Mouse (Mus musculus) myocyte (in vitro differentiated cells): Measurements from ENCODE around the gene Gabbr2.

Source experiments
- E2F4 ChIP-seq: IDR thresholded peaks from one replicate; pipeline ENCODE4 v1.6.1; 2011; ENCODE audit warnings: mild to moderate bottlenecking, control low read depth, moderate library complexity; ENCODE audit not compliant: insufficient read depth
- MAX ChIP-seq: IDR thresholded peaks from one replicate; pipeline ENCODE4 v1.6.1; 2011; ENCODE audit warnings: low read depth, mild to moderate bottlenecking, control low read depth
- MYOD1 ChIP-seq, 3 experiments: IDR thresholded peaks; one replicate each; pipeline ENCODE4 v1.6.1; 2011; ENCODE audit warnings: control low read depth in 2 of 3, low read depth in 2 of 3, mild to moderate bottlenecking in 2 of 3, moderate library complexity in 1 of 3; ENCODE audit not compliant: insufficient read length in 2 of 3, control insufficient read depth in 1 of 3
- MYOG ChIP-seq, 3 experiments: IDR thresholded peaks; one replicate each; pipeline ENCODE4 v1.6.1; 2011; ENCODE audit warnings: control low read depth in 2 of 3, low read depth in 2 of 3, mild to moderate bottlenecking in 2 of 3; ENCODE audit not compliant: insufficient read length in 2 of 3, control insufficient read depth in 1 of 3, insufficient read depth in 1 of 3
- POLR2A ChIP-seq: IDR thresholded peaks from one replicate; pipeline ENCODE4 v1.6.1; 2011; ENCODE audit warnings: low read depth, mild to moderate bottlenecking, control low read depth, moderate library complexity; ENCODE audit not compliant: insufficient read length
- REST ChIP-seq: IDR thresholded peaks from one replicate; pipeline ENCODE4 v1.6.1; 2011; ENCODE audit warnings: mild to moderate bottlenecking, control low read depth, moderate library complexity; ENCODE audit not compliant: insufficient read depth, insufficient read length

GRCm38 (mm10) chr4:46956966-46957365 lies 34.7 kb downstream of the Gabbr2 start:
- TF ChIP-seq POLR2A (no peak), MYOD1 (IDR thresholded peaks at IDR 0.05; ENCODE audit: control insufficient read depth in 1 of 3, insufficient read length in 2 of 3, low read depth in 2 of 3) (no peak), MYOG (IDR thresholded peaks at IDR 0.05; ENCODE audit: control insufficient read depth in 1 of 3, insufficient read depth in 1 of 3, insufficient read length in 2 of 3, low read depth in 2 of 3) (no peak), REST (no peak), E2F4 (no peak), MAX (no peak)
